Mouse (Mus musculus): ENCODE data around the gene Gm49450. TPM values are rescaled to one million over a fixed set of nuclear protein-coding genes. Genes with fewer than 3 reads are reported as not detected.
"Not testable (repeated sequence)": the region's sequence is repeated elsewhere in the genome, so short reads cannot be mapped to it uniquely, and the experiment has no call there.

The Gm49450 gene
- polyA plus RNA-seq, 1 experiment, result 559 TPM

DNA sequence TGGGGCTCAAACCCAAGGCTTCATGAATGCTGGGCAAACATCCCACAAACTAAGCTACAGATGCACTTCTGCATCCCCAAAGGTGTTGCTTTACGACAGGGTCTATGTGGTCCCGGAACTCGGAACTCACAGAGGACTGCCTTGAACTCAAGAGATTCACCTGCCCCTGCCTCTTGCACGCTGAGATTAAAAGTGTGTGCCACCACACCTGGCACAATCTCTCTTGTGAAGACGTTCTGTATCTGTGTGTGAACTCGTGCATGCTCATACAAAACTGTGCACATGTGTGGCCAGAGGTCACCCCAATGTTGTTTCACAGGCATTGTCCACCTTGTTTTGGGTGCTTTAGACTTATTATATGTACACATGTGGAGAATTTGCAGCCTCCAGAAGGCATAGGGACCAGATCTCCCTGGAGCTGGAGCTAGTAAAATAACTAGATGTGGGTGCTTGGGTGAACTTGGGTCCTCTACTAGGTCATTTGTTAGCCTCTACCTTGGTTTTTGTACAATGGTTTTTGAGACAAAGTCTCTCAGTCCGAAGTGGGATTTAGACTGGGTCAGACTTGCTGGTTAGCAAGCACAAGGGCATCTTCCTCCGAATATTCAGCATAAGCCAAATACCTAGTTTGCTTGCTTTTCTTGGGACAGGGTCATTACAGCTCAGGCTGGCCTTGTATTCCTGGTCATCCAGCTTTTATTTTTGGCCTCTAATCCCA lies 23.2 kb downstream of the Gm49450 start:
- Histone ChIP-seq H3K27ac (ENCODE audit: insufficient read depth, low read length) (0 out of 2 replicates have a peak overlapping the region, but pooled peaks have one; percentile 17), H3K4me1 (ENCODE audit: control insufficient read depth, insufficient read depth, low read length) (peaks cover 3% of the 10 kb centered on the region; the same call in 1 of the 2 replicates), H3K4me3 (ENCODE audit: insufficient read depth, low read length) (no peak overlapping the region)
- no peak for TF ChIP-seq CTCF (IDR thresholded peaks at IDR 0.05; ENCODE audit: borderline replicate concordance, insufficient read depth, low read length)
- peak; percentile 70 for TF ChIP-seq POLR2A (IDR thresholded peaks at IDR 0.05; ENCODE audit: low read depth, low read length)

- Histone ChIP-seq H3K27ac (ENCODE audit: insufficient read depth, low read length) (no peak overlapping the region), H3K4me3 (ENCODE audit: insufficient read depth, low read length) (no peak overlapping the region), H3K4me1 (ENCODE audit: control insufficient read depth, insufficient read depth, low read length) (peaks cover 3% of the 10 kb centered on the region; the same call in 1 of the 2 replicates)
- TF ChIP-seq POLR2A (IDR thresholded peaks at IDR 0.05; ENCODE audit: low read depth, low read length) (no peak), CTCF (IDR thresholded peaks at IDR 0.05; ENCODE audit: borderline replicate concordance, insufficient read depth, low read length) (peak; percentile 52; the same call in 1 of the 2 replicates)
These were observed 24.6 kb downstream of the Gm49450 start for GRCm38 (mm10) chr15:98928598-98929240.

DNA sequence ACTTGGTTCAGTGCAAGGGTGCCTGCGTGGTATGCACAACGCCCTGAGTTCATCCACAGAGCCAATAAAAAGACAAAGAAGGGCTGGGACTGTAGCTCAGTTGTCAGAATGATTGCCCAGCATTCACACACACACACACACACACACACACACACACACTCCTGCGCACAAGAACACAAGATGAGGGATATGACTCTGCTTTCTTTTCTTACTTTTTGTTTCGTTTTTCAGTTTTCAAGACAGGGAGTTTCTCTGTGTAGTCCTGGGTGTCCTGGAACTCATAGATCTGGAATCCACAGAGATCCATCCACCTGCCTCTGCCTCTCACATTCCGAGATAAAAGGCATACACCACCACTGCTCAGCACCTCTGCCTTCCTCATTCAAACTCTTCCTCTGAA lies 25.8 kb downstream of the Gm49450 start:
- Histone ChIP-seq H3K4me3 (ENCODE audit: insufficient read depth, low read length) (no peak overlapping the region), H3K27ac (ENCODE audit: insufficient read depth, low read length) (no peak overlapping the region), H3K4me1 (ENCODE audit: control insufficient read depth, insufficient read depth, low read length) (peaks cover 3% of the 10 kb centered on the region; the same call in 1 of the 2 replicates)
- TF ChIP-seq CTCF (IDR thresholded peaks at IDR 0.05; ENCODE audit: borderline replicate concordance, insufficient read depth, low read length) (no peak), POLR2A (IDR thresholded peaks at IDR 0.05; ENCODE audit: low read depth, low read length) (no peak)

- TF ChIP-seq CTCF (IDR thresholded peaks at IDR 0.05; ENCODE audit: borderline replicate concordance, insufficient read depth, low read length), result no peak
- Histone ChIP-seq H3K4me1 (ENCODE audit: control insufficient read depth, insufficient read depth, low read length) (peaks cover 3% of the 10 kb centered on the region; the same call in 1 of the 2 replicates), H3K27ac (ENCODE audit: insufficient read depth, low read length) (no peak overlapping the region), H3K4me3 (ENCODE audit: insufficient read depth, low read length) (no peak overlapping the region)
These were observed 28.7 kb downstream of the Gm49450 start for GRCm38 (mm10) chr15:98924682-98925081.

DNA sequence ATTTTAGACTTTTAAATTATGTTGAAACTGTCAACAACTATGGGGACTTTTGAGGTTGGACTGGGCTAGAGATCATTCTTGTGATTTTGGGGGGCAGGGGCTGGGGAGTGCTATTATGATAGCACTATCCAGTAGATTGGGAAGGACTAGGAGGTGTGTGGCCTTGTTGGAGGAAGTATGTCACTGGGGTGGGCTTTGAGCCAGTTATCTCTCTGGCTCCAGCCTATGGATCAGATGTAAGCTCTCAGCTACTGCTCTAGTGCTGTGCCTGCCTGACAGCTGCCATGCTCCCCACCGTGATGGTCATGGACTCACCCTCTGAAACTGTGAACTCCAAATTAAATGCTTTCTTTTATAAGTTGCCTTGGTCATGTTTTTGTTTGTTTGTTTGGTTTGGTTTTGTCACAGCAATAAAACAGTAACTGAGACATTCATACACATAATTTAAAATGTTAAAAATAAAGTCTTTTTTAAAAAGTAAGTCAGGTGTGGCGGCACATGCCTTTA lies 30.3 kb downstream of the Gm49450 start:
- Histone ChIP-seq H3K27ac (ENCODE audit: insufficient read depth, low read length) (no peak overlapping the region), H3K4me3 (ENCODE audit: insufficient read depth, low read length) (no peak overlapping the region), H3K4me1 (ENCODE audit: control insufficient read depth, insufficient read depth, low read length) (no peaks in the 10 kb centered on the region)
- TF ChIP-seq POLR2A (IDR thresholded peaks at IDR 0.05; ENCODE audit: low read depth, low read length) (no peak), CTCF (IDR thresholded peaks at IDR 0.05; ENCODE audit: borderline replicate concordance, insufficient read depth, low read length) (no peak)

DNA sequence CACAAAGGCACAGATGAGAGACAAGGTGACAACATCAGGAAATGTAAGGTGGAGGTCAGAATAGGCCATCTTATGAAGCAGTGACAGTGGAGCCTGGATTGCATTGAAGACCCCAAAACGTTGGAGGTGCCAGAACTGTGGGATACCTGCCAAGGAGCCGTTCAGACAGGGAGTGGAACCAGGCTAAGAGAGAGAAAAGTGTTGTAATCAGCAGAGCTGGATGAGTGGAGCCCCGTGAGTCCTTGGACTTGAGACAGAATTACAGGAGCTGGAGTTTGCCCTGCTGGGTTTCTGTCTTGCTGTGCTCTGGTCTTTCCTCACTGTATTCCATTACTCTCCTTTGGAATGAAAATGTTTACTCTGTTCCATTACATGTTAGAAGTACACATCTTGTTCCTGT lies 30.8 kb downstream of the Gm49450 start:
- TF ChIP-seq CTCF (IDR thresholded peaks at IDR 0.05; ENCODE audit: borderline replicate concordance, insufficient read depth, low read length) (no peak), POLR2A (IDR thresholded peaks at IDR 0.05; ENCODE audit: low read depth, low read length) (no peak)
- H3K4me3 ChIP-seq (ENCODE audit: insufficient read depth, low read length), result no peak overlapping the region
- H3K4me1 ChIP-seq (ENCODE audit: control insufficient read depth, insufficient read depth, low read length), result no peaks in the 10 kb centered on the region

DNA sequence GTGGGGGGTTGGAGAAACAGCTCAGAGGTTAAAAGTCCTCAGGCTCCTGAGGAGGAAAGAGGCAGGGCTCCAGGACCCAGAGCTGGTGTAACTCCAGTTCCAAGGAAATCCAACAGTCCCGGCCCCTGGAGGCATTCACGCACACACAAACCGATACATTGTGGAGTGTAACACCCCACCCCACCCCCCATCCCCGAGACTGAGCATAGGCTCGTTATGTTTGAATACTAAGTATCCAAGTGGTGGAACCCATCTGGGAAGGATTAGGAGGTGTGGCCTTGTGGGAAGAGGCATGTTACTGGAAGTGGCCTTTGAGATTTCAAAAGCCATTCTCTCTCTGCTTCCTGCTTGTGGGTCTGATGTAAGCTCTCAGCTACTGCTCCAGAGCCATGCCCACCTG lies 31.8 kb downstream of the Gm49450 start:
- no peak for TF ChIP-seq CTCF (IDR thresholded peaks at IDR 0.05; ENCODE audit: borderline replicate concordance, insufficient read depth, low read length)
- no peak overlapping the region for H3K4me3 ChIP-seq (ENCODE audit: insufficient read depth, low read length)
- H3K27ac ChIP-seq (ENCODE audit: insufficient read depth, low read length), result no peak overlapping the region
- H3K4me1 ChIP-seq (ENCODE audit: control insufficient read depth, insufficient read depth, low read length), result no peaks in the 10 kb centered on the region

More for the DNA sequence above, 30.8 kb downstream of the Gm49450 start:
- no peak overlapping the region for H3K27ac ChIP-seq (ENCODE audit: insufficient read depth, low read length)

GRCm38 (mm10) chr15:98918499-98918895 lies 34.9 kb downstream of the Gm49450 start:
- not testable (repeated sequence) for H3K27ac ChIP-seq (ENCODE audit: insufficient read depth, low read length); H3K4me1 ChIP-seq (ENCODE audit: control insufficient read depth, insufficient read depth, low read length)
- peak overlapping the region; percentile 38 for H3K4me3 ChIP-seq (ENCODE audit: insufficient read depth, low read length)

DNA sequence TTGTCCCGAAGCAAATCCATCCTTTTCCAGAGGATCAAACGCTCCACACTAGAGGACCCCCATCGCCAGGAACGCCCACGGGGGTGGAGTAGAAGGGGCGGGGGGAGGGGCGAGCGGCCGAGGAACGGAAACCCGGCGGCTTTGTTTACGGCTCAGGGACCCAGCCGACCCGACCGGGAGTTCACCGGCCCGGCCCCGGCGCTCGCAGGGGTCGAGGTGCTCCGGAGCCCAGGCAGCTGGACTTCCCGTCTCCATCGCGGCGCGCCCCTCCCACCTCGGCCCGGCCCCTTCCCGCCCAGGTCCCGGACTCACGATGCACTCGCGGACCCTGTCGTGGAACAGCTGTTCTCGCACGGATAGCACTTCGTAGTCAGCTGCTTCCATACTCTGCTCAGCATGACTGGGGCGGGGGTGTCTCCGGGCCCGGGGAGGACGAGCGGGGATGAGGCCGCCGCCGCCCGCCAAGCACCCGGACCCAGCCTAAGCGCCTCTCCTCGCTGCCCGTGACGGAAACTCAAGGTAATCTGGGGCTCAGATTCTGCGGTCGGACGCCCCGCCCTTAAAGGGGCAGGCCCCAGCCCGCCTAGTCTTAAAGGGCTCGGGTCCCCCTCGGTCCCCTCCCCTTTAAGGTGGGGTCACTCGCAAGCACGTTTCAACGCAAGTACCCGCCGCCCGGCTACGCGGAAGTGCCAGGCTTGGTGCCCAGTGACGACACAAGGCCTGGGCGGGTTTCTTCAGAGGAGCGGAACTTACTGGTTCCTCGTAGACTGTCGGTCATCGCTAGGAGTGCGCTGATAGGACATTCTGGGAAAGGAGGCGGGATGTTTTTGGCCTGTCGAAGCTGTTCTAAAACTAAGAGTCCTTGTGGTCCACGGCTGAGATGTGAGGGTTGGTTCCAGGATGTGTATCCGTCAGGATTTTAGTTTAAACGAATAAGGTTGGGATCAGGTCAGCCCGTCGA lies 35.5 kb downstream of the Gm49450 start, which contains the start of gene Lmbr1l:
TSS of gene Lmbr1l (minus strand) at position 694 of the 961 bp plus-strand sequence.
- TF ChIP-seq CTCF (IDR thresholded peaks at IDR 0.05; ENCODE audit: borderline replicate concordance, insufficient read depth, low read length), result no peak
- peak; percentile 88 for TF ChIP-seq POLR2A (IDR thresholded peaks at IDR 0.05; ENCODE audit: low read depth, low read length)
- peak within 1 kb of the TSS; percentile 50 for H3K27ac ChIP-seq (ENCODE audit: insufficient read depth, low read length)
- no peaks in the 10 kb centered on the region for H3K4me1 ChIP-seq (ENCODE audit: control insufficient read depth, insufficient read depth, low read length)
- H3K4me3 ChIP-seq (ENCODE audit: insufficient read depth, low read length), result peak within 1 kb of the TSS; percentile 78
